Mouse (Mus musculus) C2C12 (cell line): ENCODE data around the gene Nsd2.

Source experiments
- CTCF ChIP-seq: IDR thresholded peaks from one replicate; pipeline ENCODE4 v1.5.1; 2011; ENCODE audit not compliant: control insufficient read depth, insufficient read depth, insufficient read length
- MAX ChIP-seq: IDR thresholded peaks from one replicate; pipeline ENCODE4 v1.6.1; 2011; ENCODE audit warnings: mild to moderate bottlenecking, control low read depth
- USF1 ChIP-seq: IDR thresholded peaks from one replicate; pipeline ENCODE4 v1.6.1; 2011; ENCODE audit warnings: low read depth, mild to moderate bottlenecking, control low read depth, moderate library complexity

- TF ChIP-seq USF1: no peak
- TF ChIP-seq MAX: no peak
- no peak for TF ChIP-seq CTCF
Measured at GRCm38 (mm10) chr5:33875472-33875871, 54.9 kb downstream of the Nsd2 start.
